Mouse (Mus musculus) kidney, embryonic 14.5 days (tissue): ENCODE results near the gene Trim26. TPM values are rescaled to one million over a fixed set of nuclear protein-coding genes. Genes with fewer than 3 reads are reported as not detected.
"Not testable (repeated sequence)": the region's sequence is repeated elsewhere in the genome, so short reads cannot be mapped to it uniquely, and the experiment has no call there.

Experiments used
- ATAC-seq: fragments of 200-750 bp; cut with Nextera tagmentation; 2 replicates; pipeline ENCODE4 v1.8.0; 2017; ENCODE audit warnings: moderate number of reproducible peaks, mild to moderate bottlenecking, moderate TSS enrichment, moderate library complexity; ENCODE audit not compliant: low FRiP score, low TSS enrichment
- H3K27ac ChIP-seq: fragments of 300-500 bp; sonication (generic); 2 replicates; pipeline ENCODE4 v1.5.1; 2014; ENCODE audit warnings: low read depth, mild to moderate bottlenecking, low read length, moderate library complexity, mixed read lengths
- H3K27me3 ChIP-seq: fragments of 300-500 bp; sonication (generic); 2 replicates; pipeline ENCODE4 v1.6.1; 2014; ENCODE audit warnings: mild to moderate bottlenecking, low read length; ENCODE audit not compliant: control insufficient read depth, insufficient read depth
- H3K36me3 ChIP-seq: fragments of 300-500 bp; sonication (generic); 2 replicates; pipeline ENCODE4 v1.6.1; 2014; ENCODE audit warnings: low read length, mixed read lengths; ENCODE audit not compliant: control insufficient read depth, insufficient read depth
- H3K4me1 ChIP-seq: fragments of 300-500 bp; sonication (generic); 2 replicates; pipeline ENCODE4 v1.6.1; 2014; ENCODE audit warnings: low read length, mixed read lengths; ENCODE audit not compliant: control insufficient read depth, insufficient read depth
- H3K4me2 ChIP-seq: fragments of 300-500 bp; sonication (generic); replicated peaks from 2 replicates; pipeline ENCODE4 v1.6.1; 2014; ENCODE audit warnings: low read depth, mild to moderate bottlenecking, low read length
- H3K4me3 ChIP-seq: fragments of 300-500 bp; sonication (generic); 2 replicates; pipeline ENCODE4 v1.5.1; 2014; ENCODE audit warnings: mild to moderate bottlenecking, low read length
- H3K9ac ChIP-seq: fragments of 300-500 bp; sonication (generic); 2 replicates; pipeline ENCODE4 v1.6.1; 2014; ENCODE audit warnings: low read depth, mild to moderate bottlenecking, low read length, moderate library complexity
- H3K9me3 ChIP-seq: fragments of 300-500 bp; sonication (generic); 2 replicates; pipeline ENCODE4 v1.6.1; 2016; ENCODE audit warnings: low read length; ENCODE audit not compliant: control insufficient read depth
- WGBS: fragments of 180-500 bp; shearing (Covaris S2); extraction: QIAGEN DNeasy Blood & Tissue Kit; methylation state at CpG from one replicate; pipeline ENCODE4 v1.1.7; 2014; 5-methylcytosine and 5-hydroxymethylcytosine counted together
- polyA plus RNA-seq: library from polyadenylated mRNA; unstranded; fragments of >200 nt; fragmentation: Nextera tagmentation; extraction: Ambion mirVana; gene quantifications from 2 replicates; pipeline ENCODE4 v1.2.1, GENCODE M21; 2014

The Trim26 gene
- 23.7 and 32.3 TPM in 2 replicates for polyA plus RNA-seq

DNA sequence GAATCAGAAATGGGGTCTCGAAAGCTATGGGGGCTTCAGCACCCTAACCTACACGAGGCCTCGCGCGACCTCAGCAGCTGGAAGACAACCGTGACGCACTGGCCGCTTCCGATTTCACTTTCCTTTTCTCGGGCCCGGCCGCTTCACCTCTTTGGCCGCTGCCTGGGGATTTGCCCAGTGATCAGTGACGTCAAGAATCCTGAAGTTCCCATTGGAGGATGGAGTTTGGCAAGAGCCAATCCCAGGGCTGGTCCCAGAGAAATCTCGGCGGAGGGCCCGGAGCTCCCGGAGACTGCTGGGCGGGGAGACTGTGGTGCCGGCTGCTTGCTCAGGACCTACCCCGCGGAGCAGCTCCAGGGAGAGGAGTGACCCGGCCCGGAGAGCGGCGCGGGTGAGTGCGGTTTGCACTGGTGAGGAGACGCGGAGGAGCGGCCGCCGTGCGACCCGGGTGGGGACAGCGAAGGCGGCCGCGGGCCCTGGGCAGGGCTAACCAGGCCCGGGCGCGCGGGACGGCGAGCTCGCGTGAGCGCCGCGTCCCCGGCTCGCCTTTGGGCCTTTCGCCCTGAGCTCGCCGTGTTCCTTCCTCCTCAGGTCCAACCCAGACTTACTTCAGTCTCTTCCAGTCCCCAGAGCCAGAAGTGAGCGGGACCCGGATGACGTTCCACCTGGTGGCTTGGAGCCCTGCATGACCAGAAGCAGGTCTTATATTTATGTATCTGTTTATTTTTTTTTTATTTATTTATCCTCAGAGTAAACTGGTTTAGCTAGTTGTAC lies at the start of gene Trim26:
Gene Trim26 (plus strand): TSS at position 261 of the 774 bp plus-strand sequence.
- WGBS, result under 1% methylated on average over 58 of the region's 58 CpGs
- no peaks in the 10 kb centered on the region for H3K36me3 ChIP-seq
- ATAC-seq, result peak; percentile 99
- H3K9me3 ChIP-seq, result no peaks in the 10 kb centered on the region
- peaks cover 13% of the 10 kb centered on the region; the same call in 1 of the 2 replicates for H3K4me1 ChIP-seq
- H3K9ac ChIP-seq, result peak within 1 kb of the TSS; percentile 87
- peak within 1 kb of the TSS; percentile 63 for H3K4me2 ChIP-seq
- H3K27ac ChIP-seq, result peak within 1 kb of the TSS; percentile 92
- H3K27me3 ChIP-seq, result no peaks in the 10 kb centered on the region
- peak within 1 kb of the TSS; percentile 65 for H3K4me3 ChIP-seq

DNA sequence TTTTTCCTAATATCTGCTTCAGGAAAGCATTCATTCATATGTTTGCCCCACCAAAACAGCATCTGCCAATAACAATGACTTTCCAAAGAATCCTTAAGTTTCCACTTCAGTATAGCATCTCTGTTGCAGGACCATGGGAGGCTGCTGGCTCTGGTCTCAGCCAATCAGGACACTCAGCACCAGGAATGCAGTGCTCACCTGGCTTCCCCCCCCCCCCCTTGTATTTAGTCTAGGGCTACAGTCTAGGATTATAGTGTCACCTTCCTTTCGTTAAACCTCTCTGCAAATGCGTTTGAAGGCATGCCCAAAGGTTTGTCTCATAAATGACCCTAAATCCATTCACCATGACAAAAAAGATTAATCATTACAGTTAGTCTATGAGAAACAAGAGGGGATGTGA lies 48.6 kb upstream of the Trim26 start:
- ATAC-seq, result no peak
- Histone ChIP-seq H3K9me3 (no peaks in the 10 kb centered on the region), H3K4me1 (no peaks in the 10 kb centered on the region), H3K27me3 (no peaks in the 10 kb centered on the region), H3K36me3 (no peaks in the 10 kb centered on the region), H3K27ac (no peak overlapping the region), H3K9ac (no peak overlapping the region), H3K4me2 (no peak overlapping the region), H3K4me3 (no peak overlapping the region)
- WGBS, result 84% methylated on average over 2 of the region's 2 CpGs

DNA sequence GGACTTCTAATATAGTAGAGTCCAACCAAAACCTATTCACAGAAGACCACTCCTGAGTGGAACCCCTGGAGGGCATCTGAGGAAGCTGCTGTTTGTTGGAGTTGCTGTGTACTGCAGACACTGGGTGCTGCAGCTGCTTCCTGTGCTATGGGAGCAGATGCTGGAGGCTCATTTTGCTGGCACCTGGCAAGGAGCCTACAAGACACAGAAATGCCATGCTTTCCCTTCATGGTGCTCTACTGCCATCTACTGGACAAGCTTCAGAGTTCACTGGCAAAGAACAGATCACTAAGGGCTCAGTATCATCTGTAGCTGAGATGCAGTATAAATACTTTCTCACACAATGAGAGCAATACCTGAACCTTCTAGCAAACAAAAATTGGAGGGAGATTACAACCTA lies 48.1 kb upstream of the Trim26 start:
- not testable (repeated sequence) for H3K4me2 ChIP-seq, H3K27ac ChIP-seq, H3K27me3 ChIP-seq, H3K9me3 ChIP-seq, H3K9ac ChIP-seq, H3K4me1 ChIP-seq, H3K4me3 ChIP-seq, H3K36me3 ChIP-seq
- peak; percentile 68 for ATAC-seq

DNA sequence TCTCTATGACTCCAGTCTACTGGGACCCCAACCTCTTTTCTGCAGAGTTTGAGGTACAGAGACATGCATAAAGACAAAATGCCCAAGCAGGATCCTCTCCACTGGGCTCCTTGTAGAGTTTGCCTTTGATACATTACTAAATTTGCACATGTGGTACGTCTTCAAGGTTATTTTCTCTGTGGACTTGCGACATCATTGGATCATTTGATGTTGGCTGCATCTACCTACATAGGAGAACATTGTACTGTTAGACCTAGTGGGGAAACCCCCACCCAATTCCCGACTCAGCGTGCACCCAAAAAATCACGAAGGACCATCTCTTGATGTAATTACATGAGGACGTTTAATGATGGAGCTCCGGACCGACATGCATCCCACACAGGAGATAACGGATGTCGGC lies 37.4 kb upstream of the Trim26 start:
- Histone ChIP-seq H3K9me3 (no peaks in the 10 kb centered on the region), H3K36me3 (no peaks in the 10 kb centered on the region), H3K27ac (no peak overlapping the region), H3K4me2 (no peak overlapping the region), H3K9ac (no peak overlapping the region), H3K4me1 (no peaks in the 10 kb centered on the region), H3K27me3 (no peaks in the 10 kb centered on the region), H3K4me3 (no peak overlapping the region)
- WGBS, result 88% methylated on average over 10 of the region's 10 CpGs
- ATAC-seq, result no peak

DNA sequence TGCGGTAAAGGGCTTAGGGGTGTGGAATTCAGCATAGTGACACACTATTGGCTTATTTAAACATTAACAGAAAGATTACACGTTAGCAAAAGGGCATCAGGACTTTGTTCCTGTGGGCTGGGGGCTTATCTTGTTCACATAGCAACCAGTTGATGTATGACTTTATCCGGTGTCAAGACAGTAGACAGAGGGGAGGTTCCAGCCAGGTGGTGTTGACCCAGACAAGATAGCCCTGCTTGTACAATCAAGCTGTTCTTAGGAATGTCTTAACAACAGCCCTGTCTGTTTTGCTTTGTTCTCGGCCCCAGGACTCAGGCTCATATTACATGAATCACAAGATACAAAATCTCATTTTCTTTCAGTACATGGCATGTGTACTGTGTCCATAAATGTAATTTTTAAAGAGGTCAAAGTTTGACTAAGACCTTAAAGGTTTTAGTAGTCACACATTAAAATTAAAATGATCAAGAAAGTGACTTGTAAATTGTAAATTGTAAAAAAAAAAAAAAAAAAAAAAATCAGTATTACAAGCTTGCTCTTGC lies 36.9 kb upstream of the Trim26 start:
- not testable (repeated sequence) for H3K4me2 ChIP-seq, H3K4me1 ChIP-seq, H3K36me3 ChIP-seq, H3K9me3 ChIP-seq, H3K9ac ChIP-seq, H3K27ac ChIP-seq, H3K27me3 ChIP-seq, ATAC-seq, H3K4me3 ChIP-seq
- WGBS, result 47% methylated on average over 4 of the region's 4 CpGs

DNA sequence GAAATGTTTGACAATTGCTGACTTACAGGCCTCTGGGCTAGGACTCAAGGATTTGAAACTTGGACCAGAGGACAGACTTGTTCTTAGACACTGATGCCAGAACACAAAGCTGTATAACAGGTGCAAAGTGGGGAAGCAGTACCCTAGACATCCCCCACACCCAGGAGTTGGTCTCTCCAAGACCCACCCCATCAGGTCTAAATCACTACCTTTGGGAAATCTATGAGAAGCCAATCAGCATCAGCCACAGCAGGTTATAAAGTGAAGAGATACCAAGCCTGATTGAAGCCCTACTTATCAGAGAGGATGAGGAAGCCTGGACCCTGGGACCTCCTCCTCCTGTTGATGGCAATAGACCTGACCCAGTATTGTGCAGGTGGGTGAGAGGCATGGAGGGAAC lies 25.1 kb upstream of the Trim26 start, which contains the start of gene H2-M10.6:
Gene H2-M10.6 (plus strand): TSS at position 301 of the 400 bp plus-strand sequence.
- no peak within 1 kb of the TSS for H3K9ac ChIP-seq
- no peak for ATAC-seq
- H3K36me3 ChIP-seq, result no peaks in the 10 kb centered on the region
- no peak within 1 kb of the TSS for H3K4me3 ChIP-seq
- no peak within 1 kb of the TSS for H3K4me2 ChIP-seq
- H3K27ac ChIP-seq, result no peak within 1 kb of the TSS
- H3K9me3 ChIP-seq, result no peaks in the 10 kb centered on the region
- H3K4me1 ChIP-seq, result no peaks in the 10 kb centered on the region
- no peaks in the 10 kb centered on the region for H3K27me3 ChIP-seq

DNA sequence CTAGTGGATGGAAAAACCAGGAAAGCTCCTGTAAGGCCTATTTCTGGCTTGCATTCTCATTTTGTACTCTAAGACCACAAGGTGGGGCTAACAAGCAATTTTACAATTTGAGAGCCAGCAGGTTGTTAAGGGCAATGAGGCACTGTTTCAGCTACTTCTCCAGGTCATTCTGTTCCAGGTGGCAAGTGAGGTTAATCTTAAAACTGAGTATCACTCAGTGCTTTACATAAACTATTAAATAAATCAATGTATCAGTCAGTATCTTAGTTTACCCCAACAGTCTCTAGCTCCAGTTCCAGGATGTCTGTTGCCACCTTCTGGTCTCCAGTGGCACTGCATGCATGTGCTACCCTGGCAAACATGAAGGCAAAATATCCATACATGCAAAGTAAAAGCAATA lies 12.9 kb upstream of the Trim26 start:
- H3K9ac ChIP-seq, result no peak overlapping the region
- no peak for ATAC-seq
- no peaks in the 10 kb centered on the region for H3K9me3 ChIP-seq
- no peak overlapping the region for H3K4me3 ChIP-seq
- H3K27ac ChIP-seq, result no peak overlapping the region
- no peak overlapping the region for H3K4me2 ChIP-seq
- H3K36me3 ChIP-seq, result no peaks in the 10 kb centered on the region
- no peaks in the 10 kb centered on the region for H3K4me1 ChIP-seq
- H3K27me3 ChIP-seq, result no peaks in the 10 kb centered on the region

DNA sequence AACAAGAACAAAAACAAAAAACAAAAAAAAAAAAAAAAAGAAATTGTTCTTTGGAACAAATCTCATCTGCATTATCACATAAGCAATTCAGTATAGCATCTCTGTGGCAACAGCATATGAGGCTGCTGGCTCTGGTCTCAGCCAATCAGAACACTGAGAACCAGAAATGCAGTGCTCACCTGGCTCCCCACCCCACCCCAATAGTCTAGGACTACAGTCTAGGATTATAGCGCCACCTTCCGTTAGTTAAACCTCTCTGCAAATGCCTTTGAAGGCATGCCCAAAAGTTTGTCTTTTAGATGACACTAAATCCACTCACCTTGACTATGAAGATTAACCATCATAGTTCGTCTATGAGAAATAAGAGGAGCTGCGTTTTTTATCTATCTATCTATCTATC lies 11.4 kb upstream of the Trim26 start:
- no peaks in the 10 kb centered on the region for H3K27me3 ChIP-seq
- H3K4me1 ChIP-seq, result no peaks in the 10 kb centered on the region
- H3K4me2 ChIP-seq, result no peak overlapping the region
- H3K4me3 ChIP-seq, result no peak overlapping the region
- WGBS, result 32% methylated on average over 4 of the region's 4 CpGs
- no peaks in the 10 kb centered on the region for H3K36me3 ChIP-seq
- no peak for ATAC-seq
- no peak overlapping the region for H3K9ac ChIP-seq
- no peak overlapping the region for H3K27ac ChIP-seq
- H3K9me3 ChIP-seq, result no peaks in the 10 kb centered on the region

DNA sequence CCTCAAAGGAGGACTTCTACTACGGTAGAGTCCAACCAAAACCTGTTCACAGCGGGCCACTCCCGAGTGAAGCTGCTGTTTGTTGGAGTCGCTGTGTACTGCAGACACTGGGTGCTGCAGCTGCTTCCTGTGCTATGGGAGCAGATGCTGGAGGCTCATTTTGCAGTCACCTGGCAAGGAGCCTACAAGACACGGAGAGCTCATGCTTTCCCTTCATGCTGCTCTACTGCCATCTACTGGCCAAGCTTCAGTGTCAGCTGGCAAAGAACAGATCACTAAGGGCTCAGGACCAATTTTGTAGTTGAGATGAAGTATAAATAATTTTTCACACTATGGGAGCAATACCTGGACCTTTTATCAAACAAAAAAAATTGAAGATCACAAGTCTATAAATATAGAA lies 10.9 kb upstream of the Trim26 start:
- not testable (repeated sequence) for H3K36me3 ChIP-seq, H3K4me3 ChIP-seq, H3K4me2 ChIP-seq, H3K9ac ChIP-seq, H3K27me3 ChIP-seq, H3K27ac ChIP-seq, H3K4me1 ChIP-seq, H3K9me3 ChIP-seq
- peak; percentile 68; the same call in 1 of the 2 replicates for ATAC-seq
- 16% methylated on average over 5 of the region's 5 CpGs for WGBS
